Mouse (Mus musculus): ENCODE measurements around the gene Tnnt2.

The Tnnt2 gene

GRCm38 (mm10) chr1:135835716-135836483 is at the start of gene Tnnt2:
Gene Tnnt2, plus strand, starts transcription at chr1:135836354.
- DNase-seq (ENCODE audit: low spot score): no peak

DNA sequence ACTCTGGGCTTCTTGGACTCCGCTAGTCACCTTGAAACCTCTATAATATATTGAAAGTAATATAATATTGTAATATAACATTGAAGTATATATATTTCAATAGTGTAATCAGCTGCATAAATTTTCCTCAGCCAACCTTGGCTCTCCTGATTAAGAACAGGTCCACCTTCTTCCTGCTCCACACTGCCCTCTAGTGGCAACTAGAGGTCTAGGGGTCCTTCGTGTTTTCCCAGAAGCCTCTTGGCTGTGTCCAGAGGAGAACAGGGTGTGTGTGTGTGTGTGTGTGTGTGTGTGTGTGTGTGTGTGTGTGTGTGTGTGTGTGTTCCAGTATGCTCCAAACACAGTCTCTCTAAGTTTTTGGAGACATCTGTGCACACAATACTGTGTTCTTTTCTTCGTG is 48.4 kb upstream of the Tnnt2 start:
- DNase-seq (ENCODE audit: low spot score): peak; percentile 88

DNA sequence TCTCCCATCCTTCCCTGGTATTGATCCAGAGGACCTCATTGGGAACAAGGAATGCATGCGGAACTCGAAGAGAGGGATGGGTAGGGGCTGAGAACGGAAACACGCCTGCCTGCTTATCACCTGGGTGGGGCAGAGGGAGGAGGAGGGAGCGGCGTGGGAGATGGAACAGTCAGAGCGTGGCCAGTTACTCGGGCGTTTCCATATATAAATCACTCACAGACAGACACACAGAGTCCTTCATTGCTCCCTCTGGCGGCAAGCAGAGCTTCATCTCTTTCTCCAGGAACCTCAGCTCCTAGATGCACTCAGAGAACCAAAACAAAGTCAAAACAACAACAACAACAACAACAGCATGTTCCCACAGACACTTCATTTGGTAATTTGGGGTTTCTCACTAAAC is 47.4 kb upstream of the Tnnt2 start:
- peak; percentile 75 for DNase-seq (ENCODE audit: low spot score)

GRCm38 (mm10) chr1:135789815-135790214 is 46.3 kb upstream of the Tnnt2 start:
- DNase-seq (ENCODE audit: low spot score): peak; percentile 84

GRCm38 (mm10) chr1:135792143-135792939 is 43.8 kb upstream of the Tnnt2 start:
- no peak for DNase-seq (ENCODE audit: low spot score)

GRCm38 (mm10) chr1:135793370-135794215 is 42.6 kb upstream of the Tnnt2 start:
- DNase-seq (ENCODE audit: low spot score): peak; percentile 76

DNA sequence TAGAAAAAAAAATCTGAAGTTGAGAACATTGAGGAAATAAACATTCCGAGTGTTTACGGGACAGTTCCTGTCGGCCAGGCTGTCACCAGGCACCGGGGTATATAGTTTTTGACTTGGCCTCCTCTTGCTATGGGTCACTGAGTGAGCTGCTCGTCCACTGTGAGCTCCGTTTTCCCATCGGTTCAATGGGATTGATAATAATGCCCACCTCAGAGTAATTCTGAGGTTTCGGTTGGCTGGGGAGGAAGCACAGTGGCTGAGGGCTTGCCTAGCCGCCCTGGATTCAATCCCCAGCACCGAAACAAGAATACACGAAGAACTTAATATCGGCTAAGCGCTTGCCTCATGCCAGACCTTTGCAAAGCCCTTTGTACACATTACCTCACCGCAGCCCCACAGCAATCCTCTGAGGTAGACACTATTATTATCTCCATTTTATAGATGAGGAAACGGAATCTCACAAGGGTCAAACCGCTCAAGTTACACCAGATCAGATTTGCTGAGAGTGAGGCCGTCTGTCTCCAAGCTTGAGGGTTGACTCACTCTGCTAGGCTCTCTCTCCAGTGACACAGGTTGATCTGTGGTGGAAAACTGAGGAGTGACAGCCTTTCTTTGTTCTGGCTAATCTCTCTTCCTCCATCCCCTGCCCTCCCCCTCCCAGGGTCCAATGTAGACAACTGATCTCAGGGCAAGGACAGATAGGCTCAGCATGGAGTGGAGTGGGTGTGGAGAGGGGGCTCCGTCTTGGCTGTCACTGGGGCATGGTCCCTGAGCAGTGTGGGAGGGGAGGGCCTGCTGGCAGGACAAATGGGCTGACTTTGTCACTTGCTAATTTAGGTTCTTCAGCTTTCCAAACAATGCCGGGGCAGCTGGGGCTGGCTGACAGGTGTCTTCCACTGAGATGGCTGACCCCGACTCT is 41.7 kb upstream of the Tnnt2 start:
- peak; percentile 52 for DNase-seq (ENCODE audit: low spot score)

DNA sequence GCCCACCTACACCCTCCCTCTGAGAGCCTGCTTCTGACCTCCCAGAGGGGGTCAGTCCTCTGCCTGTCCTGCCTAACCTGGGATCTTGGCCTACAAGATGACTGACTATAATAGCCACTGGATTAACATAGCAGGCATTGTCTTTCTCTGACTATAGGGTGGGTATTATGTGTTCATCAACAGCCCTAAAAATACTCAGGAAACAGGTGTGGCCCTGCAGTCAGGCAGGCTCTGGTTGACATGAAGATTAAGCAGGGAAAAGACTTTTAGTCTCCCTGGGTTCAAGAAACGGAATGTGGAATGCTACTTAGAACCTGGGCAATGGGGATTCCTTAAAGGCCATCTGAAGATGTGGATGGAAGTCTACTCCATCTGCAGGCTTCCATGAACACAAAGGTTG is 37.7 kb upstream of the Tnnt2 start:
- DNase-seq (ENCODE audit: low spot score): no peak

DNA sequence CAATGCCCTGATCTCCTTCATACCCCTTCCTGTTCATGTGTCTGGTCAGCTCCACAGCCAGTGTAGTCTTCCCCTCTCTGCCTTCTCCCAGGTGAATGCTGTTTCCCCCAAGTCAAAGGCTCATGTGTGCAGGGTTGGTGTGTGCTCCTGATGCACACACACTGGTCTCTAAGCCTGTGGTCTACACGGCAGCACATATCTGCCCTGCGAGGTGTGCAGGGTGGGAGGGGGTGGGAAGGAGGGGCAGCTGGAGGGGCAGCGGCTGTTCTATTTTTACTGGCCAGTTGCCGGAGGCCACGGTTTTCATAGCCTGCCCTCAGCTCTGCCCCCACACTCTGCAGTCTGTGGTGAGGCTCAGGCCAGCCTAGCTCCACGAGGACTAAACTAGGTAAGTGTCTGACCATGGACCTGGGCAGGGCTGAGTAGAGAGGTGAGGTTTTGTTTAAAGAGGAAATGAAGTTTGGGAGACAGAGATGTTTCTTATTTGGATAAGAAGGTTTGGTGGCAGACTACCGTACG is 37.0 kb upstream of the Tnnt2 start:
- DNase-seq (ENCODE audit: low spot score): no peak

DNA sequence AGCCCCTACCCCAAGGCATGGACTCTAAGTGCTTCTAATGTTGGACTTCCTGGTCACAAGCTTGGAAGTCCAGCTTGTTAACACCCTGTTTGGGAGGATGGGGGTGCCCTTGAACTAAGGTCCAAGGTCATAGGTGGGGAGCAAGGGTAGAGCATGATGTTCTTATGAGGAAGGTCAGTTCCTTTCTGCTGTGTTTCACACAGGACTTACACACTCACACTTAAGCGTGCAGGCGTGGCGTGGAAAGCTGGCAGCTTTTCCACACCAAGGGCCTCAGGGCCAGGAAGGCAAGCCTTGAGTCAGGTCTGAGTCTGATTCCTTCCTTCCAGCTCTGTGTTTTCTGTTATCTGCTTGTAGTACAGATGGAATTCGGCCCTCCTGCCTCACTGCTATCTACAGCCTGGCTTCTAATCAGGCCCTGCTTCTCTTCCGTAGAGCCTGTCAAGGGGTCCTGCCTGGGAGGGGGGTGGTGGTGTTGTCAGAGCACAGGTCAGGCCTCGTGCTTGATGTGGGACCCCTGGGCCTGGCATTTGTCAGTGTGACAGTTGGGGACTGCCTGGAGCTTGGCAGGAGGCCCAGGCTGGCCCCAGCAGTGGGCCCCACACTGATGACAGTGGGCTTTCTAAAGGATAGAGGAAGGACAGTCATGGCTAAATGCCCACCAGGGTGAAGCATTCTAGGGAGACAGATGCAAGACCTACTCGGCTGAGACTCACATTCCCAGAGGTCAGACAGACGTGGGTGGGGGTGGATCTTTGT is 35.8 kb upstream of the Tnnt2 start:
- no peak for DNase-seq (ENCODE audit: low spot score)

GRCm38 (mm10) chr1:135807546-135807945 is 28.6 kb upstream of the Tnnt2 start:
- DNase-seq (ENCODE audit: low spot score): no peak

DNA sequence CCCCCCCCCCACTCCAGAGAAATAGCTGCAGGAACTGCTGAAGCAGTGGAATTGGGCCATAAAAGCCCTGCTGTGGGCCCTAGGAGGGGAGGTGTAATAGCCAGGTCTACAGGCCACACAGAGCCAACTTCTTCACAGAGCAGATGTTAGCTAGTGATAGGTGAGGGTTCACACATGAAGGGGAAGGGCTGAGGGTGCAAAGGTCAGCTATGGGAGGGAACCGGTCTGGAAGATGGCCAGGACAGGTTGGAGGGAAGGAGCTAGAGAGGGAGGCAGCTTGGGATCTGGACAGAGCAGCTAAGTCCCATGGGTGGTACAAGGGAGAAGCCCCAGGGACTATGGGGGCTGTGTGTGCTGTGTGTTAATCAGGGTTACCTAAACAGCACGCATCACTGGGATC is 26.0 kb upstream of the Tnnt2 start:
- DNase-seq (ENCODE audit: low spot score): no peak

DNA sequence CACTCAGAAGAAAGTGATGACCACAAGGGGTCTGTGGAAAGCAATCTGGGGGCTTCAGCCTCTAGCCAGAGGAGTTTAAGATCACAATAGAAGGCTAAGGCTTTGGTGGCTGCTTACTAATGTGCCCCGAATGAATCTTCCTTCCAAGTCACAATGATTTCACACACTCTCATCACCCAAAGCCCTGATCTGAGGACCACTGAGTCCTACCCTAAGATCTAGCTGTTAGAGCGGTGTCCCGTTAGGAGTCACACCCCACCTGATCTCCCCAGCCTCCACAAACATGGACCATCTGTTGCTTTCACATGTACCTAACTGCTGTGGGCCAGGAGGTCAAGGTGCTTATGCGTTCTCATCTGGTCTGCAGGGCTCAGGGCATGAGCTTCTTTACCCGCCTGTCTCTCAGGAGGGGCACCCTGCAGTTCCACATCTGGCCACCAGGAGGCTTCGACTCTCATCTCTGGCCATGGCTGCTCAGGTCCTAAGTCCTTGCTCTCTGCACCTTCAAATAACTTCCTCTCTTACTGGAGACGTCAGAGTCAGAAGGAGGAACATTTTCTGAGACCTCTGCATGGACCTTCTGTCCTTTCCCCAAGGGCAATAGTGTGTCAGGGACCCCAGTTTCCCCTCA is 25.0 kb upstream of the Tnnt2 start:
- peak; percentile 90 for DNase-seq (ENCODE audit: low spot score)

DNA sequence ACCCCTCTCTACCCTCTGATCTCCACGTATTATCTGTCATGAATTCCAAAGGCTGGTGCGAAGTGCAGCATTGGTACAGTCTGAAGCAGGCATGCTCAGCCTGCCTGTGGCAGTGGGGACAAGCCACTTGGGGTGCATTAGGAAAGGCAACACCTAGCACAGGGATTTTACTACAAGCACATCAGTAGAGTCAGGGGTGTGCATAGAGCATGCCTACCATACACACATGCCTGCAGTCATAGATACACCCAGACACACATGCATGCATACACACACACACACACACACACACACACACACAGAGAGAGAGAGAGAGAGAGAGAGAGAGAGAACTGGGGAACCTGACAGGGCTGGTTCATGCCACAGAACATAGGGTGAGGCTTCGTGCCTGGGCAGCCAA is 23.9 kb upstream of the Tnnt2 start:
- DNase-seq (ENCODE audit: low spot score): no peak

- no peak for DNase-seq (ENCODE audit: low spot score)
These were observed 23.5 kb upstream of the Tnnt2 start for GRCm38 (mm10) chr1:135812618-135813017.

DNA sequence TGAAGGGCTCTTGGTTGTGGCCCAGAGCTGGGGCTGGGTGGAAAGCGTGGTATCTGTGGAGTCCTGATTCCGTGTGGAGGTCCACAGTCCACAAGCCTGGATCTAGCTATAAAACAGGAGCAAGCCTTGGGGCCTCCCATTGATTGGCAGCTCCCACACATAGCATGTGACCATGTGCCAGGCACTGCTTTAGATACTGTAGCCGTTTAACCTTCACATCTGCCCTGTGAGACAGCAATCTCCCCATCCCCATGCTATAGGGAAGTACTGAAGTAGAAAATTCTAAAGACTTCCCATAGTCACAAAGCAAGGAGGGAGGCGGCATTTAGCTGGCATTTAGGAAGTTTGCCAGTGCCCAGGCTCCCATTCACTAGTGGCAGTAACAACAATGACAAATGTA is 23.1 kb upstream of the Tnnt2 start:
- DNase-seq (ENCODE audit: low spot score): no peak

GRCm38 (mm10) chr1:135813687-135814395 is 22.3 kb upstream of the Tnnt2 start:
- no peak for DNase-seq (ENCODE audit: low spot score)

GRCm38 (mm10) chr1:135814531-135814930 is 21.6 kb upstream of the Tnnt2 start:
- DNase-seq (ENCODE audit: low spot score): no peak

GRCm38 (mm10) chr1:135817595-135817994 is 18.6 kb upstream of the Tnnt2 start:
- DNase-seq (ENCODE audit: low spot score): no peak

Measured in urinary bladder, postnatal 14 days (tissue).